Mouse (Mus musculus) layer of hippocampus, postnatal 36 days (tissue): ENCODE data around the gene Srsf4. TPM values are rescaled to one million over a fixed set of nuclear protein-coding genes. Genes with fewer than 3 reads are reported as not detected.

Experiments used
- DNase-seq, 2 experiments: peaks; one replicate each; pipeline ENCODE4 v3.0.0; 2022
- total RNA-seq, 2 experiments: library from RNA; stranded (reverse); gene quantifications; 2 replicates each; pipeline ENCODE4 v1.2.3; 2021

The Srsf4 gene
- total RNA-seq, 2 experiments from 2014 or later, result 67.8 to 74.8 TPM

DNA sequence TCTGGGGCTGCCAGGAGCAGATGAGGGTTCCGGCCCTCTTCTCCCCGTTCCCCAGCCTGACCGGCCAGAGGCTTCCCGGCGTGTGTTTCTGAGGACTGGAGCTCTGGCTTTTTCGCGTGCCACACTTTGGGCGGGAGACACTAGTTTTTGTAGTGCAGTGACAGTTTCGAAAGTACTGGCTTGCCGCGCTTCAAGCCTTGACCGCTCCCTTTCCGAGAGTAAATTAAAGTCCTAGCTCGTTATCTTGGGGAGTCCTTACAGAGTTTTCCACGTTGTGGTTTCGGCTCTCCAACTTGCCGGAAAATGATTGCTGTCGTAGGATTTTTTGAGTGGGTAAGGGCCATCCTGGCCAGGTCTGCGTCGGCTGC is 736 bp downstream of the Srsf4 start:
- no peak for DNase-seq

DNA sequence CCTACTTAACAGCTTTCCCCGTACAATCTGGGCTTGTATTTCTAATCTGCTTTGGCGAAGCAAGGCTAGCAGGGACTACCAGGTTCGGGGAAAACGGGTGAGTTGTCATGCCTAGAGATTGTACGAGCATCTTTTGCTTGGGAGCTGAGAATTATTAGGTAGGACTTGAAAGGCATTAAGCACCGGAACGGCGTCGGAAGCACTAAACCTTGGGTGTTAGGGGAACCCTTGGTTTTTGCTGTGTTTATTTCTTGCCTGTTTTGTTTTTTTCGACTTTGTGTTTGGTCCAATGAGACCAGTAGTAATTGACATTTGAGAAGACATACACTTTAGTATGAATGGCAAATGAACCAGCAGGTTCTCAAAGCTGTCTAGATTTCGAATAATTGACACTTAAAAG is 1.1 kb downstream of the Srsf4 start:
- no peak for DNase-seq

DNA sequence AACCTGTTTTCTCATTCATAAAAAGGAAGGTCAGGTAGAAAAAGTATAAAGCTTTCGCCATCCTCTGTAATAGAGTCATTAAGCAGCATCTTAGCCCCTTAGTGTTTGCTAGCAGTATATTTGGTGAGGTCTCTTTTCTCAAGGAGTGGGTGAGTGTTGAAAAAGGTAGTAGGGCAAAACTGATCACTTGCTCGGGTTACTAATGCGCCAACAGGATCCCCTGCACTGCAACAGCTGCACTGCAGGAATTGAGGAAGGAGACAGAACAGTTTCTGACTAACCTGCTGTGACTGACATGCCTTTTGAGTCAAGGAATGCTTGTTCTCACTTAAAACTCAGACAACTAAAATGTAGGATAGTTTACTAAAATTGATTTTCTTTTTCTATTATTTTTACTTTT is 1.8 kb downstream of the Srsf4 start:
- DNase-seq, result no peak

DNA sequence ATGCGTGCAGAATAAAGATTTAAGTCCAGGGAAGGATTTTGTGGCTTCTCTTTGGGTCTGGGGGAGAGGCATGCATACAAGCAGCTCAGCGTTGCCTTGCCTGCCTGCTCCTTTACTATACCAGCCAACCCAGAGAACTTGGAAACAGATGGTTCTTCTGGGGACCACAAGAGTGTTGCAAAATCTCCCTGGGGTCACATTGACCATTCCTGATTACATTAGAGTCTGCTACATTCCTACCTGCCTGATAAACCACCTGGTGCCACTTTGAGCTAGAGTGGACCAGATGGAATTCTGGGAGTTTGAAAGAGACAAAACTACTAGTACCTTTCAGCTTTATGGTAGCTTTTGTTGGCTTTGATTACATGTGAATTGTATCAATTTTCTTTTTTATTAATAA is 3.4 kb downstream of the Srsf4 start:
- no peak for DNase-seq

DNA sequence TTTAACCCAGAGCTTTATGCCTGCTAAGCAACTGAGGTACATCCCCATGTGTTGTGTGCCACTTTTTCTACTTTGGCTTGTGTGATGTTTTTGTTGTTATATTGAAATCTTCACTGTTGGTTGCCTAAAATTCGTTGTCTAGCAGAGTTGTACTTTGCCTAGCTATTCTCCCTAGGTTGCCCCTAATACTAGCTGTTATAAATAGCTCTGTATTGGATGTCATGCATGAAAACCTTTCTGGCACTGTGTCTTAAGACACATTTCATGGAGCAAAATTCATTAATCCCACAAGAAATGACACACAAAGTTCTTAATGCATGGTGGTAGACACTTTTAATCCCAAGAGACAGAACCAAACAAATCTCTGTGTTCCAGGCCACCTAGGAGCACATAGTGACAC is 6.3 kb downstream of the Srsf4 start:
- no peak for DNase-seq

DNA sequence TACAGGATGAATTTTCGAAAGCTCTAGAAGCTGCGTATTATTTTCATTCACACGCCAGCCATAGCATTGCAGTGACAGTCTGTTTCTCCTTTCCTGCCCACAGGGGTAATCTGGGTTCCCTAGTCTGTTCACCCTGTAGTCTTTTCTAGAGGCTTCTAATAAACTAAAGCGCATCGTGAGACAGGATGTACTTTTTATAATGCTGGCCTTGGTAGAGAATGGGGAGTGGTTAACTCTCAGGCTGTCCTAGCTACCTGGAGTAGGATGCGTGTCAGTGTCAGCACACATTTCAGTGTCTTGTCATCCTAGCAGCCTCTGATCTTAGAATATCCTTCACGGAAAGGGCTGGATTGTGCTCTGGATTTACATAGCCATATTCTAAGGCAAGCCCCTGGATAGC is 7.9 kb downstream of the Srsf4 start:
- no peak for DNase-seq

DNA sequence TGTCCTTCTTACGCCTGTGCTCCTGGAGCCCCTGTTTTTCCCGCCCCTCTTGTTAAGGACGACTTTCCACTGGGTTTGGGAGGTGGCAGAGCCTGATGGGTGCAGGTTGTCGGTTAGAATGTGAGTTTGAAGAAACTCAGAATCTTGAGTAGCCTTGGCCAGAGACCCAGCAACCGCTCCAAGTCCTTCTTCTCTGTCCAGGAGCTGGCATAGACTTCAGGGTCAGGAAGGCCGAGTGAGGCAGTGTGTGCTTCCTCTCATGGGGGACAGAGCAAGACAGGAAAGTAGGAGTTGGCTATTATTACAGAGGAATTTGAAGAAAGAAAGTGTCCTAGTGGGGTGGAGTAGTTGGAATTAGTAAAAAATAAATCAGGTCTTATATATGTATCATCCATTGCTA is 10.2 kb downstream of the Srsf4 start:
- no peak for DNase-seq

DNA sequence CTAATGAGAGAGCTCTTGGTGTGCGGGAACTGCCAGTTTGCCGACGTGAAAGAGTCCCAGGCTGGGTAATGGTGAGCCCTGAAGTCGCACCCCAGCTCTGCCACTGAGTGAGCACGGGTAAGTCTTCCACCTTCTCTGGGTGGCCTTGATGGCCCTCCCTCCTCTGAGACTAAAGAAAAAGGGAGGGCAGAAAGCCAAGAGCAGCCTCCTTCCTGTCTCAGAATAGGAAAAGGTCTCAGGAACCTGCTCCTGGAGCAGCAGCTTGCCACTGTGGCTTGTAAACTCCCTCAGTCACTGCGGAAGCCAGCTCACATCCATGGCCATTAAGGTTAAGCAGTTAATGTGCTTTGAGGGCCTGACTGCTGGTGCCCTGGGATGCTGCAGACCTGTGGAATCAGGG is 12.0 kb downstream of the Srsf4 start:
- no peak for DNase-seq

DNA sequence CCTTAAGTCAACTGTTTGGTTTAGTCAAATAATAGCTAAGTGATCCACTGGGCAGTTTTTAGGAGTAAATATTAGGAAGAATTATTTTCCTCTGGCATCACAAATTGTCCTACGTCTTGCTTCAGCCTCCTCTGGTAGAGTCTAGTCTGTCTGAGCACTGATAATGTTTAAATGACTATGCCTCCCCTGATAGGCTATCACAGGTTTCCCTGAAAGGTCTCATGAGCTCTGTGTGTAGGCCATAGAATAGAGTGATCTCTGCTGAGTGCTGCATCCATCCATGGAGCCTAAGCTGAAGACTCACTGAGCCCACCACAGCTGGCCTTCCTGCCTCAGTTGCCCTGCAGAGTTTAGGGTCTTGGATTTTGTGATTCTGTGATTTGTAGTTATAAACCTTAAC is 15.1 kb downstream of the Srsf4 start:
- no peak for DNase-seq

DNA sequence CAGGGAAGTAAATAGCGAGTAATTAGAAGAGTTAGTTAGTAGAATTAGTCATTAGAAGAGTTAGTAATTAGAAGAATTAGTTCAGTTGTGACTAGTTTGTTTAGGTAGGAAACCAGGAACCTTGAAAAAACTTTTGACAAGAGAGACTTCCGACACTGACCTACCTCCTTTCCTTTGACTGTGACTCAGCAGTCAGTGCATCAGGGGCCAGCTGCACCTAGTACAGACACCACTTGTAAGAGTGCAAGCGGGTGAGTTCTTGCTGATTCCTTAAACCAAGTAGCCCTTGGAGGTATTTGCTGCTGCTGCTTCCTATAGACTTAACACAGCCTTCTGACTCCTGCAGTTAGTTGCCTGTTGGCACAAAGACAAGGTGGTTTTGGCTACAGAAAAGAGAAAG is 17.3 kb downstream of the Srsf4 start:
- DNase-seq, result no peak

DNA sequence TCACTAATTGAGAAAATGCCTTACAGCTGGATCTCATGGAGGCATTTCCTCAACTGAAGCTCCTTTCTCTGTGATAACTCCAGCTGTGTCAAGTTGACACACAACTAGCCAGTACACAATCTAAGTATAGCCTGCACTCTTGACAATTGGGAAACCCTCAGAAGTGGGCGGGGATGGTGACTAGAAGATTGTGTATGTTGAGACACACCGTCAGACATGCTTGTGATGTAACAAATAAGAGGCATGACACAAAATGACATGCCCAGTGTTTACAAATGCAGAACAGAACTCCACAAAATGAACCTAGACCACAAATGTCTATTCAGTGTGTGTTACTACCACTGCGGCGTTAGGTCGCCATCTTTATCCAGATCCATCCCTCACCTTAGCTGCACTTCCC is 23.7 kb downstream of the Srsf4 start:
- no peak for DNase-seq

DNA sequence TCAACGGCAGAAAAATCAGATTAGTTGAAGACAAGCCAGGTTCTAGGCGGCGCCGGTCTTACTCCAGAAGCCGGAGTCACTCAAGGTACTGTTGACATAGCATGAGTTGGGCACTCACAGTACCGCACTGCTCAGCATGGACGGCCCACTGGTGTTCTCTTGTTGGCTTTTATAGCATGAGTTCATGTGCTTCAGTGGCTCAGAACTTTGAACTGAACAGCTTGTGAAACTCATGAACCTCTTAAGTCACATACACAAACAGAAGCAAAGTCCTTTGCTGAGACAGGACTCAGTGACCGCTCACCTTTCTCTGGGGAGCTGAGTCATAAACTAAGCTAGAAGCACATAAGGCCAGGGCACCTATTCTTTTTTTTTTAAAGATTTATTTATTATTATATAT is 24.4 kb downstream of the Srsf4 start:
- DNase-seq, result no peak

DNA sequence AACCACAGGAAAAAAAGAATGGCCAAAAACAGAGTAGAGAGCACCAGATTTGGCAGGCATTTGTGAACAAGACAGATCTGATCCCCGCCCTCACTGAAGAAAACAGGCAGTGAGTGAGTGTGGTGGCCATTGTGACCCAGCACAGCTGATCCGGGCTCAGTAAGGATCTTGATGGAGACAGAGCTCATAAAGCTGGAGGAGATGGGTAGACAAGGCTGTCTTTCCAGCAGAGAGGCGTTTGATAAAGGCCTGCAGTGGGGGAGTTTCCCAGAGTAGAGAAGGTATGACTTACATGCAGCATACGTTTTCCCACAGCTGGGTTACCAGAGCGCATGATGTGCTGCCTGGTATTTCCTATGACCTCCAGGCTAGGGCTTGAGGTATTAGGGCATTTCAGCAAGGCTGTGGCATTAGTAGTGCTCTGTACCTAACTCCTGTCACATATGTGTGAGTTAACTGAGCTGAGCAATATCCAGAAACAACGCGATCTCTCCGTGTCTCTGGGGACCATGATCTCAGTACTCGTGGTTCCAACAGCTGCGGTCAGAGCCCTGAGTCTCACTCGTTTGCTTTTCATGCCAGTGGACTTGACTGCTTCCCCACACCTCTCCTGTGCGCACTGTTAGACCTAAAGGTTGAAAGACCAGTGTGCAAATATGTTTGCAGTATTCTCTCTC is 25.2 kb downstream of the Srsf4 start:
- no peak for DNase-seq

DNA sequence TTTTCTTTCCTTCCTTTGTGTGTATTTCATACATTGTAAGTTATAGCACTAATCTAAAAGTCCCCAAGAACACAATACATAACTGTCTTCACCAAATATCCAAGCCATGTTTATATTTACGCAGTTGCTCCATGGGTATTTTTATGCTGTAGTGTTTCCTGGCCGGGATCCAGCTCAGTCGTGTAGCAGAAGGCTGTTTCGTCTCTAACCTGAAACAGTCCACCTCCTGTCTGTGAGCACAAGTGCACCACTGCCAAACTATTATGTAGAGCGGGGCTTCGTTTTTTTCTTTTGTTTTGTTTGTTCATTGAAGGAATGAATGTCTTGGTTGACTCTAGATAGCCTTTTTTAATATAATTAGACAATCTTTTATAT is 25.8 kb downstream of the Srsf4 start:
- DNase-seq, result no peak

DNA sequence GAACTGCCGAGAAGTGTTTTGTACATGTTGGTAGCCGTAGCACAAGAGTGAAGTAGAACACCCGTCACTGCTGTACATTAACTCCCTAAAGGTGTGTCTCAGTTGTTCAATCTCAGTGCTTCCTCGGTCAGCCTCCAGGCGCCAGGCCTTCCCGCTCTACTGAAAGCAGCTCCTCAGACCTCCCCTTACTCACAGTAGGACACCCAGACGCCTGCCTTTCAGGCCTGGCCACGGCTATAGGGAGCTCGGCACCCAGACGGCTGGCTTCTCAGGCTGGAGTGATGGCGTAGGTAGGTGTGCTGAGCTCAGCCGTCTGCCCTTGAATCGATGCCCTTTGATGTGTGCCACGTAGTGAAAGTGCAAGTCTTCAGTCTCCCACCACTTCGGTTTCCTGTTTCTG is 27.7 kb downstream of the Srsf4 start:
- no peak for DNase-seq

DNA sequence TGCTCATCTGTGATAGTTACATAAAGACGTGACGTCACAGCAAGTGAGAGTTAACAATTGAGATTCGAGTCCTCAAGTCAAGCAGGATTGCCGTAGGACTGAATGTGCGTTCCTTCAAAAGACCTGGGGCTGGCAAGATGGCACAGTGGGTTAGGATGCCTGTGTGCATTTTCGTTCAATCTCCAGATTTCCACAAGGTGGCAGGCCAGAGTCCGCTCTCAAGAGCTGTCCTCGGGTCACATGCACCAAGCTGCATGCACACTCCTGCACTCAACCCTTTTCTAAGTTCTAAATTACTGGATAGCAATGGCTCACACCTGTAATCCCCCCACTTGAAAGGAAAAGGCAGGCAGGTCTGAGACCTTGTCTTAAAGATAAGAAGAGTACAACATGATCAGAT is 31.1 kb downstream of the Srsf4 start:
- no peak for DNase-seq

DNA sequence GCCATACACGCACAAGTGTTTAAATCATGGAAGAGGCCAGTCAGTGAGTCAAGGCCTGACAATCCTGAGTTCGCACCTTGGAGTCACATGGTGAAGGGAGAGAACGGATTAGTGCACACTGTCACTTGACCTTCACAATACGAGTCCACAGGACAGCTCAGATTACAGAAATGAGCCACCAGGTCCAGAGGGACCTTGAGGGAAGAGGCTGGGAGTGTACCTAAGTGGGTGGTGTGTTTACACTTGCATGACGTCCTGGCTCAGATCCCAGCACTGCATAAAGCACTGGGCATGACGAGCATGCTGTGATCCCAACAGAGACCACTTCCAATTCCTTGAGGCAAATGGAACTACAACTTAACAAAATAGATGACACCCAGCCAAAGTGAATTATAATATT is 33.0 kb downstream of the Srsf4 start:
- DNase-seq, result no peak

DNA sequence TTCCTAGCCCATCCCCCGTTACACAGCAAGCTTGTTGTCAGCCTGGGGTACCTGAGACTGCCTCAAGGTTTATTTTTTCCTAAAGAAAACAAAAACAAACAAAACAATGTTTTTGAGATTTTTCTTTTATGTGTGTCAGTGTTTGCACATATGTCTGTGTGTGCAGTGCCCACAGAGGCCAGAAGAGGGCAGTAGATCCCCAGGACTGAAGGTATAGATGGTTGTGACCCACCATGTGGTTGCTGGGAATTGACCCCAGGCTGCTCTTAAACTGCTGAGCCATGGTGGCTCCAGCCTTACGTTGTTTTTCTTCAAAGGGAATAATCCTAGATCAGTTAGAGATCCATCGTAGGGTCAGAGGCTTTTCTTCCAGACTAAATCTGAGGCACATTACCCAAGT is 34.5 kb downstream of the Srsf4 start:
- no peak for DNase-seq

DNA sequence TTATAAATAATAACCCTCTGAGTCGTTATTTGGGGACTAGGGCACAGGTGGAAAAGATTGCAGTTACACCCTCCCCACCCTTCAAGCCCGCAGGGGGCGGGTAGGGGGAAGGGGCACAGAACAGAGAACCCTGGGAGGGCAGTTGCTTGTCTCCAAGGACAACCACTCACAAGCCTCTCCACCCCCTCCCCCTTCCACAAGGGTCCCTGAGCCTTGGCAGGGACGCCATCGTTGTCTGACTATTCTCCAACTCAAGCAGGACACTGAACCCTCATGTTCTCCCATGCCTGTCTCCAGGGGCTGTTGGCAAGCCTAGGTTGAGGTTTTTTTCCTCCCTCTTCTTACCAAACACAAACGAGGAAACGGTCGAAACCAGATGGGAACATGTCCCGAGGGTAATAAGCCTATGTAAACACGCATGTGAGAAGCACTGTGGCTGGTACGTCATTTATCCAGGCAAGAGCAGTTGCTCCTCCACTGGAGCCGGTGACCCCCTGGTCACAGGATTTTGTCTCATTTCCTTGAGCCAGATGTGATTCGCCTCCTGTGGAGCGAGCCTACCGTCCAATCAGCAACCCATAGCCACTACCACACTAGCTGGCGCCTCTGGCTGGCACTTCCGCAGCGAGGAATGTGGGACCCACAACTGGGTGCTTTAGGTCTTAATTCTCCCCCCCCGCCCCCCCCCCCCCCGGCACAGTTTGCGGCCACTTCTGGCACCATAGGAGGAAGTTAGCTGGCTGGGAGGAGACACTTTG is 37.0 kb downstream of the Srsf4 start:
- DNase-seq, result no peak

DNA sequence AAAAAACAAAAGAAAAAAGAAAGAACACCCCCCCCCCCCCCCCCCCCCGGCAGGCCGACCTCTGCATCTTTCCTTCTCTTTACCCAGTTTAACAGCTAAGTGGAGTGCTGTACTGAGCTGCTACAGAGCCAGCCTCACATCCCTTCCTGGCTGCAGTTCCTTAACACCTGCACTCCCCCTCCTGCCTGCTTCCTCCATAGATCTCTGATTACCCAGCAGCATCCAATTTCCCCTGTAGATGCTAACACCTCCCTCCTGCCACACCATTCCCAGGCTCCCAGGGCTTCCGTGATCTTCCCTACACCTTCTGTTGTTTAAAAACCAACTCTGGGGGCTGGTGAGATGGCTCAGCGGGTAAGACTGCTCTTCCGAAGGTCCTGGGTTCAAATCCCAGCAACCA is 38.1 kb downstream of the Srsf4 start:
- no peak for DNase-seq

DNA sequence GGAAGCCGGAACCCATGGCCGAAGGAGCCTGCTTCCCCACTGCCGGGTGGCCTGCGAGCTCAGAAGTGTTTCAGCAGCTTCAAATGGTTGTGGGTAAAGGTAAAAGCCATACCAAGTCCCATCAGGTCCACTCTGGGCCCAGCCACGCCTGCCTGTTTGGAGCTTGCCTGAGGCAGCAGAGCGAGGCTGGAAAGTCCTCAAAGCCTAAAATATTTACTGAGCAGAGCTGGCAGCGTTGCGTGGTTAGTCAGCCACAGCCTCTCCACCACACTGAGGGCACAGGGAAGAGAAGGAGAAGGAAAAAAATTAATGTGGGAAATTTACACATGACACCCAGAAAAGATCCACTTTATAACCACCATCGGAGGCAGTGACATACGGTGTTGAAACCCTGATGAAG is 40.1 kb downstream of the Srsf4 start:
- DNase-seq, result no peak

DNA sequence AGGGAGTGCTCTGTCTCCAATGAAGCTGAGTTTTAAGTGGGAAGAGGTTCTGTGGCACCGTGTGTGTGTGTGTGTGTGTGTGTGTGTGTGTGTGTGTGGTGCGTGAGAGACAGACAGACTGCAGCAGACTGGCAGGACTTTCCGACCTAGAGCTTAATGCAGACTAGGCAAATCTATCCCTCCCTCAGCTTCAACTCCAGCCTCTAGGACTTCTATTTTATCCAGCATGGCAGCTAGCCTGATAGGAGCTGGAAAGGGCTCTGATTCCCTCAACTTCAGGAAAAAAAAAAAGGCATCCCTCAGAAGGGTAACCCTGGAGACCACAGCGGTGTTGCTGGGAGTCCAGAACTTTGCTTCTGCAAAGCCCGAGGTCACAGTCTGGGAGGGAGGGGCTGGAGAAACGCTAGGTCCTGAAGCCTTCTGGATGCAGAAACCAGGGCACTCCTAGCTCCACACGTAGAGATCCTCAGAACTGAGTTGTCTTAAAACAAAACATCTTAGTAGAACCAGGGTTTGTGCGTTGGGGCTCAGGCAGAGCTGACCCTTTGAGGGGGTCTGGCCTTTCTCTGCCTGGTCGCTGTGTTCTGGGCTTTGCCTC is 40.7 kb downstream of the Srsf4 start:
- DNase-seq, result no peak

DNA sequence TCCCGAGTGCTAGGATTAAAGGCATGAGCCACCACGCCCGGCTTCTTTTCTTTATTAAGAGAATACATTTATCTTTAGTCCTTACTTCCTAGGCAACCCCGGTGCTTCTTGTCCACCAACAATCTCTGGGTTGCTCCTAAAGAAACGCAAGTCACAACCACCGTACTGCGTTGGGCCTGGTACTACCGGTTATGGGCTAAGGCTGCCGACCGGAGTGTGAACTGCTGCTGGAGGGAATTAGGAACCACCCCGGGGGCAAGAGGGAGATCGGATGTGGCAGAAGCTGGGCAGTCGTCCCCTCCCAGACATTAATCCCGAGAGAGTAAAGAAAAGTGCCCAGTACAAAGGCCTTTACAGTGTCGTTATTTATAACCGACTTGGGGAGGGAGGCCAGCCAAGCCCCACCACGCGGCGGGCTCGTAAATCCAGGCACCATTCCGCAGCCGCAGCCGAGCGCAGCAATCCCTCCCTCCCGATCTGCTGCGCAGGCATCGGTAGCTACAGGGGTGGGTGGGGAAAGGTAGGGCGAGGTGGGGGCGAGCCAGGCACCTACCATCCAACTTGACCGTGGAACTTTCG is 41.6 kb downstream of the Srsf4 start:
- no peak for DNase-seq

DNA sequence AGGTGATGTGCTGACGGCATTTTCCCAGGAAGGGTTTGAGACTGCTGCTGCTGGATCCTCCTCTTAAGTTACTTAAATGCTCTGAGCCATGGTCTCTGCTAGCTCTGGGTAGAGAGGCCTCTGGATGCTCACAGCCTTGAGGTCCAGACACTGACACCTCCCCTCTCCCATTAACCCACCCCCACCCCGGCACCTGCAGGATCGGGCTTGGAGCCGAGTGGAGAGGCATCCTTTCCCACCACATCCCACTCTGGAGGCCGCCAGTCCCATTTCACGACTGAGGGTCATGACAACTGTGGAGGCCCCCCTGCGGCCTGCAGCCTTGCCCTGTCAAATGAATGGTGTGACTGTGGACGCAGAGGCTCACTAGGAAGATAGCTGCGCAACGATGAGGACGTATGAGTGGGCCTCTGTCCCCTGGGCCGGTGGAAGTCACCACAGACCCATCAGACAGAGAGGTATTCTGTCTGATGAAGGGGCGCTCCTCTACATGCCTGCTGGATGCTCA is 42.5 kb downstream of the Srsf4 start:
- DNase-seq, result no peak
